Comparison of ENCODE assay signal across 8 mouse cellular contexts in genomic region chr1:86529590-86529989, GRCm38 (mm10). TPM values are rescaled to one million over a fixed set of nuclear protein-coding genes. Genes with fewer than 3 reads are reported as not detected.
A peak's percentile ranks its signal among the peaks of the same experiment; 100 is the strongest.
DNase-seq lines count a peak whose midpoint lies in the region; ATAC-seq and TF ChIP-seq lines count a peak whose summit lies in the region.

No protein-coding gene starts in this region.

- no peaks in the 10 kb centered on the region for H3K27me3 ChIP-seq in cerebellum, adult 2 months (ENCODE audit: control insufficient read depth, insufficient read depth, low read length)
- no peaks in the 10 kb centered on the region for H3K27me3 ChIP-seq in megakaryocyte, embryonic 14.5 days (replicated peaks)
- no peaks in the 10 kb centered on the region for H3K27me3 ChIP-seq in limb, embryonic 15.5 days
- H3K27me3 ChIP-seq in stomach, embryonic 16.5 days (ENCODE audit: control insufficient read depth, insufficient read depth, low read length), result no peaks in the 10 kb centered on the region

- peak overlapping the region; percentile 100; the same call in 1 of the 2 replicates for H3K9ac ChIP-seq in limb, embryonic 15.5 days
- peak overlapping the region; percentile 100 for H3K9ac ChIP-seq in stomach, embryonic 16.5 days (ENCODE audit: low read length)

- ATAC-seq in megakaryocyte, adult 5-6 weeks (ENCODE audit: poor library complexity, severe bottlenecking), result no peak
- no peak for ATAC-seq in limb, embryonic 15.5 days (ENCODE audit: insufficient number of reproducible peaks, low FRiP score, low TSS enrichment, low read depth)
- ATAC-seq in stomach, embryonic 16.5 days (ENCODE audit: insufficient read depth, low FRiP score), result no peak

- H3K27ac ChIP-seq in cerebellum, adult 2 months (ENCODE audit: insufficient read depth, low read length), result peak overlapping the region; percentile 27
- H3K27ac ChIP-seq in limb, embryonic 15.5 days, result no peak overlapping the region; the same call in 1 of the 2 replicates
- peak overlapping the region; percentile 95; the same call in 1 of the 2 replicates for H3K27ac ChIP-seq in stomach, embryonic 16.5 days (ENCODE audit: low read length)

- no peaks in the 10 kb centered on the region for H3K9me3 ChIP-seq in megakaryocyte, embryonic 14.5 days
- H3K9me3 ChIP-seq in limb, embryonic 15.5 days, result no peaks in the 10 kb centered on the region
- H3K9me3 ChIP-seq in stomach, embryonic 16.5 days (replicated peaks; ENCODE audit: control insufficient read depth, low read length), result no peaks in the 10 kb centered on the region

- TF ChIP-seq POLR2A in cerebellum, adult 2 months (IDR thresholded peaks at IDR 0.05; ENCODE audit: borderline replicate concordance, insufficient read depth, low read length), result no peak

- no peak for TF ChIP-seq CTCF in cerebellum, adult 2 months (IDR thresholded peaks at IDR 0.05; ENCODE audit: borderline replicate concordance, insufficient read depth, low read depth, low read length)

- H3K36me3 ChIP-seq in megakaryocyte, embryonic 14.5 days (replicated peaks; ENCODE audit: low read length), result peaks cover 30% of the 10 kb centered on the region
- peaks cover 21% of the 10 kb centered on the region for H3K36me3 ChIP-seq in limb, embryonic 15.5 days
- no peaks in the 10 kb centered on the region for H3K36me3 ChIP-seq in stomach, embryonic 16.5 days (ENCODE audit: control insufficient read depth, insufficient read depth, low read length)

- peak overlapping the region; percentile 76 for H3K4me2 ChIP-seq in limb, embryonic 15.5 days
- H3K4me2 ChIP-seq in stomach, embryonic 16.5 days (ENCODE audit: low read depth, low read length), result peak overlapping the region; percentile 97

- DNase-seq in cerebellum, adult 2 months, result peak in 1 of 2 experiments; percentile 33
- DNase-seq in cerebellum, adult 11 months, result no peak
- DNase-seq in urinary bladder, adult 18-20 months (ENCODE audit: low spot score in 2 of 2), result no peak
- DNase-seq in right cerebral cortex, postnatal 4 days, result no peak

- no peak overlapping the region for H3K4me3 ChIP-seq in cerebellum, adult 2 months (replicated peaks; ENCODE audit: insufficient read depth, low read depth, low read length)
- peak overlapping the region; percentile 99 for H3K4me3 ChIP-seq in megakaryocyte, embryonic 14.5 days (replicated peaks)
- peak overlapping the region; percentile 99 for H3K4me3 ChIP-seq in limb, embryonic 15.5 days
- H3K4me3 ChIP-seq in stomach, embryonic 16.5 days (replicated peaks; ENCODE audit: low read length), result peak overlapping the region; percentile 93

- 18% methylated on average over 4 of the region's 4 CpGs for WGBS in cerebellum, adult 2 months
- 18% methylated on average over 4 of the region's 4 CpGs for WGBS in limb, embryonic 15.5 days
- 15% methylated on average over 4 of the region's 4 CpGs for WGBS in stomach, embryonic 16.5 days

- peaks cover 14% of the 10 kb centered on the region; the same call in 1 of the 2 replicates for H3K4me1 ChIP-seq in cerebellum, adult 2 months (ENCODE audit: control insufficient read depth, insufficient read depth, low read length)
- H3K4me1 ChIP-seq in megakaryocyte, embryonic 14.5 days, result peaks cover 52% of the 10 kb centered on the region
- H3K4me1 ChIP-seq in limb, embryonic 15.5 days, result peaks cover 35% of the 10 kb centered on the region
- H3K4me1 ChIP-seq in stomach, embryonic 16.5 days (ENCODE audit: control insufficient read depth, insufficient read depth, low read length), result peaks cover 22% of the 10 kb centered on the region

RNA-seq across cellular contexts. Expression of gene Ptma, which starts 3.1 kb away (rescaled TPM):
- 610 and 672 TPM in 2 replicates for polyA plus RNA-seq in cerebellum, adult 2 months (2012; rRNA removed)
- 6,261 and 14,151 TPM in 2 replicates for polyA plus RNA-seq in megakaryocyte, embryonic 14.5 days (2012; ENCODE audit: insufficient read depth, low replicate concordance)
- total RNA-seq in megakaryocyte, adult 5-6 weeks (2015), result 3,234 and 3,618 TPM in 2 replicates
- 4,288 and 4,305 TPM in 2 replicates for total RNA-seq in megakaryocyte, adult 5-6 weeks (2017)
- 1,783 and 2,088 TPM in 2 replicates for polyA plus RNA-seq in limb, embryonic 15.5 days (2015; fragmentation: Nextera tagmentation; extraction: Ambion mirVana)
- polyA plus RNA-seq in stomach, embryonic 16.5 days (2015; fragmentation: Nextera tagmentation; extraction: Ambion mirVana), result 1,914 and 2,170 TPM in 2 replicates

RNA-seq across cellular contexts. Expression of gene Pde6d, which starts 52.8 kb away (rescaled TPM):
- polyA plus RNA-seq in cerebellum, adult 2 months (2012; rRNA removed), result 84.2 and 87.1 TPM in 2 replicates
- polyA plus RNA-seq in megakaryocyte, embryonic 14.5 days (2012; ENCODE audit: insufficient read depth, low replicate concordance), result 24.8 and 45.8 TPM in 2 replicates
- total RNA-seq in megakaryocyte, adult 5-6 weeks (2015), result 33.6 and 38.8 TPM in 2 replicates
- total RNA-seq in megakaryocyte, adult 5-6 weeks (2017), result 14.3 and 17.2 TPM in 2 replicates
- polyA plus RNA-seq in limb, embryonic 15.5 days (2015; fragmentation: Nextera tagmentation; extraction: Ambion mirVana), result 65.5 and 66.5 TPM in 2 replicates
- polyA plus RNA-seq in stomach, embryonic 16.5 days (2015; fragmentation: Nextera tagmentation; extraction: Ambion mirVana), result 32.8 and 42.9 TPM in 2 replicates

RNA-seq across cellular contexts. Expression of gene Cops7b, which starts 53.1 kb away (rescaled TPM):
- 29.8 and 30.9 TPM in 2 replicates for polyA plus RNA-seq in cerebellum, adult 2 months (2012; rRNA removed)
- polyA plus RNA-seq in megakaryocyte, embryonic 14.5 days (2012; ENCODE audit: insufficient read depth, low replicate concordance), result 16.3 and 36.3 TPM in 2 replicates
- total RNA-seq in megakaryocyte, adult 5-6 weeks (2015), result 5.8 and 6.8 TPM in 2 replicates
- total RNA-seq in megakaryocyte, adult 5-6 weeks (2017), result 11.8 and 30.3 TPM in 2 replicates
- polyA plus RNA-seq in limb, embryonic 15.5 days (2015; fragmentation: Nextera tagmentation; extraction: Ambion mirVana), result 36.0 and 36.6 TPM in 2 replicates
- polyA plus RNA-seq in stomach, embryonic 16.5 days (2015; fragmentation: Nextera tagmentation; extraction: Ambion mirVana), result 32.5 and 32.6 TPM in 2 replicates
